Mouse (Mus musculus) myocyte (in vitro differentiated cells): ENCODE results near the gene Slc29a2.

ENCODE experiments used
- E2F4 ChIP-seq: IDR thresholded peaks from one replicate; pipeline ENCODE4 v1.6.1; 2011; ENCODE audit warnings: mild to moderate bottlenecking, control low read depth, moderate library complexity; ENCODE audit not compliant: insufficient read depth
- MAX ChIP-seq: IDR thresholded peaks from one replicate; pipeline ENCODE4 v1.6.1; 2011; ENCODE audit warnings: low read depth, mild to moderate bottlenecking, control low read depth
- MYOD1 ChIP-seq, 3 experiments: IDR thresholded peaks; one replicate each; pipeline ENCODE4 v1.6.1; 2011; ENCODE audit warnings: control low read depth in 2 of 3, low read depth in 2 of 3, mild to moderate bottlenecking in 2 of 3, moderate library complexity in 1 of 3; ENCODE audit not compliant: insufficient read length in 2 of 3, control insufficient read depth in 1 of 3
- MYOG ChIP-seq, 3 experiments: IDR thresholded peaks; one replicate each; pipeline ENCODE4 v1.6.1; 2011; ENCODE audit warnings: control low read depth in 2 of 3, low read depth in 2 of 3, mild to moderate bottlenecking in 2 of 3; ENCODE audit not compliant: insufficient read length in 2 of 3, control insufficient read depth in 1 of 3, insufficient read depth in 1 of 3
- POLR2A ChIP-seq: IDR thresholded peaks from one replicate; pipeline ENCODE4 v1.6.1; 2011; ENCODE audit warnings: low read depth, mild to moderate bottlenecking, control low read depth, moderate library complexity; ENCODE audit not compliant: insufficient read length
- POLR2AphosphoS2 ChIP-seq: IDR thresholded peaks from one replicate; pipeline ENCODE4 v1.6.1; 2011; ENCODE audit warnings: low read depth, control low read depth; ENCODE audit not compliant: insufficient read length
- REST ChIP-seq: IDR thresholded peaks from one replicate; pipeline ENCODE4 v1.6.1; 2011; ENCODE audit warnings: mild to moderate bottlenecking, control low read depth, moderate library complexity; ENCODE audit not compliant: insufficient read depth, insufficient read length
- TCF12 ChIP-seq: IDR thresholded peaks from one replicate; pipeline ENCODE4 v1.6.1; 2011; ENCODE audit warnings: mild to moderate bottlenecking, control low read depth; ENCODE audit not compliant: poor library complexity, insufficient read depth, severe bottlenecking
- TCF3 ChIP-seq: IDR thresholded peaks from one replicate; pipeline ENCODE4 v1.6.1; 2011; ENCODE audit warnings: low read depth, control low read depth; ENCODE audit not compliant: insufficient read length

- no peak for TF ChIP-seq POLR2AphosphoS2
- TF ChIP-seq TCF3 = no peak
- TF ChIP-seq MAX = no peak
- no peak for TF ChIP-seq MYOG (IDR thresholded peaks at IDR 0.05; ENCODE audit: control insufficient read depth in 1 of 3, insufficient read depth in 1 of 3, insufficient read length in 2 of 3, low read depth in 2 of 3)
- TF ChIP-seq POLR2A = no peak
- no peak for TF ChIP-seq E2F4
- no peak for TF ChIP-seq TCF12
- no peak for TF ChIP-seq REST
- TF ChIP-seq MYOD1 (IDR thresholded peaks at IDR 0.05; ENCODE audit: control insufficient read depth in 1 of 3, insufficient read length in 2 of 3, low read depth in 2 of 3) = no peak
These were observed 43.6 kb downstream of the Slc29a2 start for GRCm38 (mm10) chr19:5067040-5067799.
